Mouse (Mus musculus): ENCODE measurements around the gene Bfsp2.
"Not testable (repeated sequence)": the region's sequence is repeated elsewhere in the genome, so short reads cannot be mapped to it uniquely, and the experiment has no call there.

Gene Bfsp2

DNA sequence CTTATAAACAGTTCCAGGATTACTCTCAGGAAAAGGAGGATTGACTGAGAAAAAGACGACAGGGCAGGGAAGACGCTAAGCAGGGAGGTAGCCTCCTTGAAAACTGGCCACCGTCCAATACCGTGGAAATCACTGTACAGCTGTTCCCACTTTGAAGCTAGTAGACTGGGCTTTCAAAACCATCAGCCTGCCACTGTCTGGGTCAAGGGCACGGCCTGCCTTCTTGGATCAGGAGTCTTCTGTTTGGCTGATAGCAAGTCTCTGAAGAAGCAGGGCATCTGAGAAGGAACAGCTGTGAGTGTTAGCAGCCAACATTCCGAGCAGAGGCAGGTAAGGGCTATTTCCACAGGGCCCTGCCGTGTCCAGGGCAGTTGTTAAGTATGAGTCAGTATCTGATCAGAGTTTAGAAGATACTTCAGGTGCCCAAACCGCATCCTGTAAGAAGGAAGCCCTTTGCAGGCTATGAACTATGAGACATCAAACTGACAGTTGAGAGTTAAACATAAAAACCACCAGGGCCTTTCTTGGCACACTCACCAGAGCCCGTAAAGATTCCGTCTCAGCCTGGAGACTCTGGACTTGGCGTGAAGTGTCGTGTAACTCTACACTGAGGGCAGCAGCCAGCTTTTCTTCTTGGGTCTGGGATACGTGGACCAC, 48.0 kb downstream of the Bfsp2 start:
- in situ Hi-C loops (cut with MboI, MseI) = no loop called here

DNA sequence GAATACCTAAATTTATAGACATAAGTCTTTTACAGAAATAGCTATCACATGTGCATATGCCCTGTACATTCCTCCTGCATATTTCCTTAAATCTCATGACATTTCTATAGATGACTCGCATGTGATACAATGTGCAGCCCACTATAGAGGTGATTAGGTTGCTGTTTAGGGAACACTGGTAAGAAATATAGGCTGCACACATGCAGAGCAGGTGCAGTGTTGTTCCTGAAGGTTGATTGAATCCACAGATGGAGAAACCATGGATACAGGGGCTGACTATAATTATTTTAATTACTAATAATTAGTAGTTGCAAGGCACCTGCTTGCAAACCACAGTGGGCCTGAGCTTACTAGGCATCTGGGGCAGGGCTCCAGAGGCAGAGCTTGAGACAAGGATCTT, 48.5 kb downstream of the Bfsp2 start:
- in situ Hi-C loops (cut with MboI, MseI) = no loop called here

DNA sequence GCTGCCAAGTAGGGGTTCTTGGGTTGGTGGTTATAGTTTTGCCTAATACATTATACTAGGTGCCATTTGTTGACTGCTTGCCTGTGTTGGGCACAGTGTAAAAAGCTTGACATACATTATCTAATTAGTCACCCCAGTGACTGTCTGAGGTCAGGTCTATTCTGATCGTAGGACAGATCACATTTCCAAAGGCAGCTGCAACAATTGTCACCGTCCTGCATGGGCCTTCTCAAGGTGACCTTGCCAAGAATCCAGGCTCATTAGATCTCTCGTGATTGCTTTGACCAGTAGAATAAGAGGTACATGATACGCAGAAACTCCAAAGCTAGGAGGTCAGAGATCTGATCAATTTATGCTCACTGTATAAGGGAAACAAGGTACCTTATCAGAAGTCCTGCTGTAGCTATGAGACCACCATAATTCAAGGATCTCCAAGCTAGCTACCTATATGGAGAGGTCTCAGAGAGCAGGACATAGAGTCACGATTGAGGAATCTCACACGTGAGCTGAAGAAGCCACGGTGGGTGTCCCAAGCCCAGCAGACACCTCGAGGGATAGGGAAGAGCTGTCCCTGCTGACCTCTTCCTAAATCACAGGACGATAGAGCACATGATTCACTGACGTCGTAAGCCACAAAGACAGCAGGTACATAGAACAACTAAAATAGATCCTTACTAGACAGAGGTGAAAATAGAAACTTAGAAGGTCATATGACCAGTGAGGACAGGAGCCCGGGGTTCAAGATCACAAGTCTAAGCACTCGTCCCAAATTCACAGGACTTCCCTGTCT, 49.6 kb downstream of the Bfsp2 start:
- in situ Hi-C loops (cut with MboI, MseI) = no loop called here

DNA sequence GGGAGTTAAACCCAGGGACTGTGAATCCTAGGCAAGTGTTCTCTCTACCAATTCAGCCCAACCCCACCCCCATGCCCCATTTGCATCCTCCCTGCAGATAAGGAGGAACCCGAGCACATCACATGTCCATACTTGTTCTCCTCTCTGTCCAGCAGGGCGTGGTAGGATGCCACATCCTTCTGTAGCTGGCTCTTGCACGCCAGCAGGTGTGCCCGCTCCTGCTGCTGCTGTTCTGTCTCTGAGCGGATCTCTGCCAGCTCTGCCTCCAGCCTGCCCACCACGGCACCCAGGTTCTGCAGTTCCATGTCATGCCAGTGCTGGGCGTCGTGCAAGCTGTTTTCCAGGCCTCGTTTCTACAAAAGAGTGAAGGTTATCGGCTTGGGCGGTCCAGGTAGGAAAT, 53.8 kb downstream of the Bfsp2 start:
- in situ Hi-C loops (cut with MboI, MseI) = no loop called here

DNA sequence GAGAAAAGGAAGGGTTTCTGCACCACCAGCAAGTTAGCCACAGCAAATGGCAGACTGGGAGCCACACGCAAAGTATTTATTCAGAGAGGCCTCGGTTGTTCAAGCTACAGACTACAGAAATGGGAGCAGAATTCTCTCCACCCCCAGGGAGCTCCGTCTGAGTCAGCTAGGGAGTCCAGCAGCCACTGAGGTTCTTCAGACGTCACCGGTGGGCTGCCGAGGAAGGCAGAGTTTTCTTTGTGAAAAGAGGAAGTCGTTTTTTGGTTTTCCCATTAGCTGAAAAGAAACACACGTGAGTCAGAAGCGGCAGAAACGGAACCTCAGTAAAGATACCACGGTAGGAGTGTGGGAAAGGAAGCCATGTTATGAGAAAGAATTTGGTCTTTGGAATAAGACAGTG, 55.4 kb downstream of the Bfsp2 start:
- in situ Hi-C loops (cut with MboI, MseI) = no loop called here

DNA sequence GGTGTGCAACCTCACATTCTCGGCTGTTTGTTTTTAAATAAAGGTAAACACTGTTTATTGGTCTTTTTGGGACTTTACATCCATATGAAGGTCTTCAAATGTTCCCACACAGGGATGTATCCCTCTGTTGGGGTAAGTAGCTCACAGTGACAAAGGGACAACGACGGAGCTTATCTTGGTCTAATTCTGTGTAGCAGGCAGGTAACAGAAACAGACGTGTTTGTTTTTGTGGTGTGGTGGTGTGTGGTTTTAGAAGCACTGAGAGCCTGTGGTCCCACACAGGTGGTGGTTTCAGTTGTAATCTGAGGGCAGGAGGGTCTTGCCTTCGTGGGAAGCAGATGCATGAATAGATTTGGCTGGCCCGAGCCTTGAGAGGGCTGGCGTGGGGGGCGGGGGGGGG, 56.3 kb downstream of the Bfsp2 start:
- in situ Hi-C loops (cut with MboI, MseI) = no loop called here

DNA sequence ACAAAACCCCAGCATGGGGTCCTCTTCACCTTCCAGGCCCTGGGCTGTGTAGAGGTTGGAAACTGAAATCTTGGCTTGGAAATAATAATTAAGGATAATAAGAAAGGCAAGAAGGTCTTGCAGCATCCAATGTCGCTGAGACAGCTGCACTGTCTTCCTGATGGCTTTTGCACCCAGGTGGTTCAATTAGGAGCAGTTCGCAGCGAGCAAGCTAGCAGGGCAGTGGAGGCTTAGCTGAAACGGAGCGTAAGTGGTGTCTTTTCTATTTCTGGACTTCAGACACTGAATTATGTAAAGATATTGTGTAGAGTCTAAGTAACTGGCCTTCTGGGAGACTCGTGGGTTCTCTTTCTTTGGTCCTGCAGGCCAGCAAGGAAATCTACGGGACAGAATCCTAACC, 56.8 kb downstream of the Bfsp2 start:
- in situ Hi-C loops (cut with MboI, MseI) = no loop called here

DNA sequence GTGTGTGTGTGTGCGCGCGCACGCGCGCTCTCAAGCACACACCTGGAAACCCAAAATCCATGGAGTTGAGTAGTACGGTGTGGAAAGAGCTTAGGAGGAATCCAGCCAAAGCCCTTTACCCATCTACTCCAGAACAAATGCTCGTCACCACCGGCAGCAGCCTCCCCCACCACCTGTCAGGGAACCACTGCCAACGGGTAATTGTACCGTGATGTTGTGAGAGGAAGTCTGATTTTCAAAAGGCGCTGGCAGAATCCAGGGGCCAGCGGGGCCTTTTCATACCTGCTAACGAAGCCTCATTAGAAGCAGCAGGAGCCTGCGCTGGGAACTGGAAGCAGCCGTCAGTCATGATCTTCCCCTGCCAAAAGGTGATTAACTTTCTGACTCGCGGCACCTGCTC, 57.4 kb downstream of the Bfsp2 start:
- in situ Hi-C loops (cut with MboI, MseI) = no loop called here

DNA sequence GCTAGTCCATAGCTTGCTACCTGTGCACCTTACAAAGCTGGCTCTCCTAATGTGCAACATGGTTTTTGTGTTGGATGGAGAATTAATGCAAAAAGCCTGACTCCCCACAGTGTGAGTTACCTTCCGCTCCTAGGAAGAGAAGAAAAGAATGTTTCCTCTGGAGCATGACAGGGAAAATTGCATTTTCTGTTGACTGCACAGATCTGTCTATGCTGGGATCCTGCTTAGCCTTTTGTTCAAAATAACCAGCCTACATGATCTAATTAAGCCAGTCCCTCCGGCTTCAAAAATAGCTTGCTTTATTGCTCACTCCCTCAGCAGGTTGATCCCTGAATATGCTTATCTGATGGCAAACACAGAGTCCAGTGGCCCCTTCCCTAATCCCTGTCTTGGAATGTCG, 59.4 kb downstream of the Bfsp2 start:
- in situ Hi-C loops (cut with MboI, MseI) = no loop called here

DNA sequence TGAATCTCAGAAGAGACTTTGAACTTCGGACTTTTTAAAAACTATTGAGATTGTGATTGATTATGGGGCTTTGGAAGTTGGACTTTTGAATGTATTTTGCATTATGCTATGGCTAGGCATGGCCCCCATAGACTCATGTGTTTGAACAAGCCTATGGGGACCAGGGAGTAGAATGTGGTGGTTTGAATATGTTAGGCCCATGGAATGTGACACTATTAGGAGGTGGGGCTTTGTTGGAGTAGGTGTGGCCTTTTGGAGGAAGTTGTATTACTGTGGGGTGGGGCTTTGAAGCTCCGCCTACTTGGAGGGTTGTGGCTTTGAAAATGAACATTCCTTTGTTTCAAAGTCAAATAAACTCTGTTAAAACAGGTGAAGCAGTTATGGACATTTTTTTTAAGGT, 61.4 kb downstream of the Bfsp2 start:
- in situ Hi-C loops (cut with MboI, MseI) = no loop called here

DNA sequence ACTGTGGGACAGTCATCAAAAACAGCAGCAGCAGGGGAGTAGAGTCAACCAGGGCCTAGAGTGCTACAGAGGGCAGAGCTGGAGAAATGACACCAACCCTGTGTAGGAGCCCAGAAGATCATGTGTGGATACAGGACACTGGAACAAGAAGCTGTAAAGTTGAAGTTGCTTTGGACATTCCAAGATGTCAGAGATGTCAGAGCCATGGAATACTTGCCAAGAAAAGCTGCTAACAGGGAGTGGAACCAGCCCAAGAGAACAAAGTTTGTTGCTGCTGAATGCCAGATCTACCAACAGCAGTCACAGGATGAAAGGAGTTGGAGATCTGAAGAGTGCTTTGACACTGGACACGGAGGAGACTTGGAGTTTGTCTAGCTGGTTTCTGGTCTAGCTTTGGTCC, 62.0 kb downstream of the Bfsp2 start:
- in situ Hi-C loops (cut with MboI, MseI) = not testable (repeated sequence)

DNA sequence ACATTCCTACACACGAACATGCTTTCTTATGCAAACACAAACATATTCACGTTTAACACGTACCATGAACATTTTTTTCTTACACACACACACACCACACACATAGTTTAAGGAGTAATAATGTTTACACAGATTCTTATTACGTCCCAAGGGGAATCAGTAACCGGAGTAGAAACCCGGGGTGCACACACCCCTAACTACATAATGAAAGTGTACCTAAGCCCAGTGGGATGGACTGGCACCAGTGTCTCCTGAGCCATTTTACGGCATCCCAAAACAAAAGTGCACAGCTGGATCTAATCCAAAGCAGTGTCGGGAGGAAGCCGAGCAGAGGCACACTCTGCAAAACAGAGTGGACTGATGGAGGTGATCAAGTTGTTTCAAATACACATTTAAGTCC, 66.8 kb downstream of the Bfsp2 start:
- in situ Hi-C loops (cut with MboI, MseI) = no loop called here

DNA sequence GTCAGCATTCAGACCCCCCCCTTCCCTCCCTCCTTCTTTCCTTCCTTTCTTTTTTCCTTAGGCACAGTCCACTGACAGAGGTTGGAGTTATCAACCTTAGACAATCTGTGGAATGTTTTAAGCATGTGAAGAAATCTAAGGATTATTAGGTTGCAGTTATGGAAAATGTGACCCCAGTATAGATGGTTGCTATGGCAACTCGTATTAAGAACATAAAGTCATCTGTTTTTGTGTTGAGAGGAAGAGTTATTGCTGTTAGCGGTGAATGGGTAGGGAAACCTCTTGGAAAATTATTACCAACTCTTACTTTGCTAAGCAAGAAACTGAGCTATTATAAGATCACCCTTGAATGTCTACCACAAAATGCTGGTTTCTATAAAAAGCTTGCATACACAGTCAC, 71.1 kb downstream of the Bfsp2 start:
- in situ Hi-C loops (cut with MboI, MseI) = no loop called here

DNA sequence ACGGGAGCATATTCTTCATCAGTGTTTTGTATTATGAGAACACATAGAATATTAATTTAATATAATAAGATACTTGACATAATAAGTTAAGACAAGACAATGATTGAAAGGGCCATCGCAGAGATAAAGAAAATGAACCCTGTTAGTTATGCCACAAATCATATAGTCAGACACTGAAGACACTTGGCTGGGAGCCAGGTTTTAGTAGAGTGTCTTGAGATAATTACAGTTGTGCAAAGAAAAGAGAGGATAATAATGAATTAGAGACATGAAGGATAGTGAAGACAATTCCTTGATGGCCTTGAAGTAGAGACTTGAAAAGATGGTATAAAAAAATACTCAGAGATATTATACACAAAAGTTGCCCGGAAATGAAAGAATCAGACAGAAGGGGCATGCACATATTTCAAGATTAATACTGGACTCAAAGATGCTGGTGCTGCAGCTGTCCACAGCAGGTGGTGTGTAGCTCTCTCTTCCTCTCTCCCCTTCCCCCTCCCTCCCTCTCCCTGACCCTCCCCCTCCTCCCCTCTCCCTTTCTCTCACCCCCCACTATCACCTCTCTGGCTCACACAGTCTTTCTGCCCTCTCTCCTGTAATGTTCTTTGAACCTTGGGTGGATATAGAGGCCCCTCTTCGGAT, 72.0 kb downstream of the Bfsp2 start:
- in situ Hi-C loops (cut with MboI, MseI) = no loop called here

DNA sequence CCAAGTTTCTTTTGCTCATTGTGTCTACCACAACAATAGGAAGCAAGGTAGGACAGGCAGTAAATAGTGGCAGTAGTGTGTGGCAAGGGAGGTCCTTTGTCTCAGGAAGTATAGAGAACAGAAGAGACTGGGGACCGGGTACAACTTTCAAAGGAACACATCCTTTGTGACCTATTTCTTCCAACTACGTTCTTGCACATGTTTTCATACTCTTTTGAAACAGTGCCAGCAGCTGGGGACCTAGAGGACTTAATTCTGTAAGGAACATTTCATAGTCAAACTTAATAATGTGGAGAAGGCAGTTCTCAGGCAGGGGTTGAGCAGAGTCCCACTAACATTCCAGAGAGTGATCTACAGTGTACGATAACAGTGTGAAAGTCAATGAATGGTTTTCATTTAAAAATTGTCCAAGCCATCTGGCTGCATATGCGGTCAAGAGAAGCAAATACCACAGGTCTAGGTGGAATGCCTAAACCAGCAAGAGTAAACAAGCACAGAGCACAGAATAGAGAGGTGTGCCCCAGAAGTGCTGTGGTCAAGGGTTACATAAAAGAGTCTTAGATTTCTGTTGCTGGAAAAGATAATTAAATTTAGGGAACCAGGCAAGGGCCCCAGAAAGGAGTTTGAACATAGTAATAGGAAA, 76.8 kb downstream of the Bfsp2 start:
- in situ Hi-C loops (cut with MboI, MseI) = no loop called here

DNA sequence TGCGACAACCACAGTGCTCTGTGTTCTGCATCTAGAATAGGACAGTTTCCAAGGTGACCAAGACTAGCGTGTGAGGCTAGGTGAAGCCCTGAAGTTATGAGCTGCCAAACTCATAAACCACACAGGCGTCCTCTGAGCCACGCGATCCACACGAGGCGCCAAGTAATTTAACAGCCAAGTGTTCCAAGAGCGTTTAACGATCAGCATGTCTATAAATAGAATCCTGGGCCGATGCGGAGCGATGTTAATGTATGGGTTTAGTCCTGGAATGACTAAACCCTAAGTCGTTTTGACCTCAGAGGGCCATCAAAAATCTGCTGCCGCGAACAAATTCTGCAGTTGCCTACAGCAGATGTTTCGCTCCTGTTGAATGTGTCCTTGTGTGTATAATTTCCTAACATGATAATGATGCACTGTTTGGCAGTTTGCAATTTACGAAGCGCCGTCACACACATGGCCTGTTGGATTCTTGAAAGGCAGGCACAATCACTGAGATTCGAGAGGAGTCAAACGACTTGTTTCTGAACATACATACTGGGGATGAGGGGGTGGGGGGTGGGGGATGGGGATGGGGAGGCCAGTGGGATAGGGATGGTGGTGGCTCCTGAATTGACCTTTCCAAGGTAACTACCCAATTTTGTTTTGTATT, 81.6 kb downstream of the Bfsp2 start:
- in situ Hi-C loops (cut with MboI, MseI) = no loop called here

DNA sequence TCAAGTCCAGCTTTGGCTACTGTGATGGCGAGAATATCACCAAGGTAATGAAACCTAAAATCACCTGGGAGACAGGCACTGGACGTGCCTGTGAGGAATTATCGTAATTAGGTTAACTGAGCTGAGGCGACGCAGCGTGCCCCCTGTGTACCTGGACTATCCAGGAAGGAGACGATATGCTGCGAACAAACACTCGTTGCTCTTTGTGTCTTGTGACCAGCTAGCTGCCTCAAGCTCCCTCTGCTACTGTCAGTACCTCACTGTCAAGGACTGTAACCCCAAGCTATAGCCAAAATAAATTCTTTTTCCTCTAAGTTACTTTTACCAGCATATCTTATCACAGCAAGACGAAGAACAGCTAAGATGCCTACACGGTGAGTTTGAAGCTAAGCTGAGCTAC, 87.0 kb downstream of the Bfsp2 start:
- in situ Hi-C loops (cut with MboI, MseI) = no loop called here

DNA sequence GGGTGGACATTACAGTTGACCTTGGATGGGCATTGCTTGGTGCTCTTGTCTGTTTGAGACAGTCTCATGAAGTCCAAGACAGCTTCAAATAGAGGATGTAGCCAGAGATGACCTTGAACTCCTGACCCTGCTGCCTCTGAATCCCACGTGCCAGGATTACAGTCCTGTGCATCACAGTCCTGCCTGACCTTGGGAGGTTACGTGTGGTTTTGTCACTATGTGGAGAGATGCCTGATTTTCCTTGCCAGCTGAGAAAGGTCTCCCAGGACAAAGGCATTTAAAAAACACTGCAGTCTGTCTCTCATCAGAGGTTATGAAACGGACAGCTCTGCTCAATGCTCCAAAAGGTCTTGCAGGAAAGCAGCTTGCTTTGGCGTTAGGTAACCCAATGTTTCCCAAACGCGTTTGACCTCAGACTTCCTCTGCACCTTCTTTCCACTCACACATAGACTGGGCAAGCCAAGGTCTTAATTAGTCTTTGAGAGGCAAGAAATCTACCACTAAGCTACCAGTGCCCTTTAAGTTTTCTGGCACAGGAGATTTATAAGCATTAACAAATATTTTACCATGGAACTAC, 88.3 kb downstream of the Bfsp2 start:
- in situ Hi-C loops (cut with MboI, MseI) = no loop called here

DNA sequence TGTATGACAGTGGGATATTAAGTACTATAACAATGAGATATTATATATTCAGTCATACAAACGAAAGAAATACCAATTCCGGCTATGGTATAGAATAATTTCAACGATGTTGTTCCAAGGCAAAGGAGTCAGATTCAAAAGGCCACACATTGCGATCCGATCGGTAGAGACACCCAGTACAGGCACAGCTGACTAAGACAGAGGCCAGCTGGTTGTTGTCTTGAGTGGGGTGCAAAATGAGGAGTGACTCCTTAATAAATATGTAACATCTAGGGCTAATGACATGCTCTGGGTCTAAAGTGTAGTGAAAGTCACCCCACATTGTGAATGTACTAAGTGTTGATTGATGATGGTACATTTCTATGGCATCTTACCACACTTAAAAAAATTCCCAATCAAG, 91.0 kb downstream of the Bfsp2 start:
- in situ Hi-C loops (cut with MboI, MseI) = loop anchor here (10.0 kb wide), 1 partner anchor 1746 kb away; the partner anchor contains the start of gene Nudt16

DNA sequence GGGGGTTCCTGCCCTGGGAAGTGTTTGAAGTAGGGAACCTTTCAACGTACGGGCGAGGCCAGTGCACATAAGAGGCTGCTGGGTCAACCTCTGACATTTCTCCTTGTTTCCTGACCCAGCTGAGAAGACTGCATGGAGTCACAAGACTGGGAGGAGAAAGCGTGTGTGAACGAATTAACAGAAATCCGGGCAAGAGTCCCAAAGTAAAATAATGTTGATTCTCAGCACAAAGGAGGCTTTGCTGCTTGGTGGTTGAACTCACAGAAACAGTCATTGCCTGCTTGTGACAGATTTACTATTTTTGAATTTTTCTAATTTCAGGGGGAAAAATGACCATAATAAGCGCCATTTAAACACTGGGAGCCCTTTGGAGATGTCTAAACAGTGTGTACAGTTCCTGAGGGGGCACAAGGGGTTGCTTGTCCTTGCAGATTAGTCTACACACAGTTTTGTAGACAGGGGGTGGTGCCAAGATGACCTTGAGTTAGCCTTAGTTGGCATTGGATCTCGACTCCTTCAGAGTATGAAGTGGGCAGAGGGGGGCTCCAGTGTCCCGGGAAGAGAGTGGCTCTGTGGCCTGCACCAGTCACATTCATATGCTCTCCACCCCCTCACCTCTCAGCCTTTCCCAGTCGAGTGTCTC, 93.1 kb downstream of the Bfsp2 start:
- in situ Hi-C loops (cut with MboI, MseI) = loop anchor here (10.0 kb wide), 1 partner anchor 1748 kb away; the partner anchor contains the start of gene Nudt16

DNA sequence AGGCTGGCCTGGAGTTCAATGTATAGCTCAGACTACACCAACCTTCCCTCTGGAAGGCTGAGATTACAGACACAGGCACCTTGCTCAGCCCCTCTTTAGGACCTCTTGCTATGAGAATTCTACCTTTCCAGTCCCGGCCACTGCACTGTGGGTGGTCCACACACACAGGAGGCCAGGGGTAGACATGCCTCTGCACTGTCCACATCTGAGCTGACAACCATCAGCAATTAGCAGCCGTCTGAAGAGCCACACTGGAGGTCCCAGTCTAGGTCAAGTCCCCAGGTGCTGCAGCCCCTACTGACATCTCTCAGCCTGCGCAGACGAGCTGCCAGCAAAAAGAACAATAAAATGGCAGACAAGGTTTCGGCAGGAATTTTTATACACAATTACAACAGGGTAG, 93.6 kb downstream of the Bfsp2 start:
- in situ Hi-C loops (cut with MboI, MseI) = loop anchor here (10.0 kb wide), 1 partner anchor 1748 kb away; the partner anchor contains the start of gene Nudt16
